Mouse (Mus musculus) hindbrain, embryonic 13.5 days (tissue): ENCODE results near the gene Gpr18. TPM values are rescaled to one million over a fixed set of nuclear protein-coding genes. Genes with fewer than 3 reads are reported as not detected.

Experiments
- ATAC-seq: fragments of 200-750 bp; cut with Nextera tagmentation; 2 replicates; pipeline ENCODE4 v1.8.0; 2017; ENCODE audit warnings: moderate TSS enrichment; ENCODE audit not compliant: low FRiP score
- H3K27ac ChIP-seq: fragments of 300-500 bp; sonication (generic); 2 replicates; pipeline ENCODE4 v1.5.1; 2015; ENCODE audit warnings: inconsistent platforms, mild to moderate bottlenecking, moderate library complexity
- H3K27me3 ChIP-seq: fragments of 300-500 bp; sonication (generic); 2 replicates; pipeline ENCODE4 v1.6.1; 2015; ENCODE audit warnings: mild to moderate bottlenecking, inconsistent platforms
- H3K36me3 ChIP-seq: fragments of 300-500 bp; sonication (generic); 2 replicates; pipeline ENCODE4 v1.6.1; 2015; ENCODE audit warnings: mild to moderate bottlenecking, inconsistent platforms
- H3K4me1 ChIP-seq: fragments of 300-500 bp; sonication (generic); replicated peaks from 2 replicates; pipeline ENCODE4 v1.6.1; 2015; ENCODE audit warnings: inconsistent platforms
- H3K4me2 ChIP-seq: fragments of 300-500 bp; sonication (generic); 2 replicates; pipeline ENCODE4 v1.6.1; 2015; ENCODE audit warnings: inconsistent platforms, mild to moderate bottlenecking, moderate library complexity
- H3K4me3 ChIP-seq: fragments of 300-500 bp; sonication (generic); 2 replicates; pipeline ENCODE4 v1.5.1; 2015; ENCODE audit warnings: mild to moderate bottlenecking, inconsistent platforms
- H3K9ac ChIP-seq: fragments of 300-500 bp; sonication (generic); 2 replicates; pipeline ENCODE4 v1.6.1; 2015; ENCODE audit warnings: mild to moderate bottlenecking, inconsistent platforms
- H3K9me3 ChIP-seq: fragments of 300-500 bp; sonication (generic); 2 replicates; pipeline ENCODE4 v1.6.1; 2016; ENCODE audit warnings: inconsistent platforms
- WGBS: fragments of 180-500 bp; shearing (Covaris S2); methylation state at CpG from one replicate; pipeline ENCODE4 v1.1.7; 2015; 5-methylcytosine and 5-hydroxymethylcytosine counted together
- polyA plus RNA-seq: library from polyadenylated mRNA; unstranded; fragments of >200 nt; fragmentation: Nextera tagmentation; extraction: Ambion mirVana; gene quantifications from 2 replicates; pipeline ENCODE4 v1.2.1, GENCODE M21; 2015

Gene Gpr18
- polyA plus RNA-seq, 1 experiment from 2014 or later: 0.36 TPM

DNA sequence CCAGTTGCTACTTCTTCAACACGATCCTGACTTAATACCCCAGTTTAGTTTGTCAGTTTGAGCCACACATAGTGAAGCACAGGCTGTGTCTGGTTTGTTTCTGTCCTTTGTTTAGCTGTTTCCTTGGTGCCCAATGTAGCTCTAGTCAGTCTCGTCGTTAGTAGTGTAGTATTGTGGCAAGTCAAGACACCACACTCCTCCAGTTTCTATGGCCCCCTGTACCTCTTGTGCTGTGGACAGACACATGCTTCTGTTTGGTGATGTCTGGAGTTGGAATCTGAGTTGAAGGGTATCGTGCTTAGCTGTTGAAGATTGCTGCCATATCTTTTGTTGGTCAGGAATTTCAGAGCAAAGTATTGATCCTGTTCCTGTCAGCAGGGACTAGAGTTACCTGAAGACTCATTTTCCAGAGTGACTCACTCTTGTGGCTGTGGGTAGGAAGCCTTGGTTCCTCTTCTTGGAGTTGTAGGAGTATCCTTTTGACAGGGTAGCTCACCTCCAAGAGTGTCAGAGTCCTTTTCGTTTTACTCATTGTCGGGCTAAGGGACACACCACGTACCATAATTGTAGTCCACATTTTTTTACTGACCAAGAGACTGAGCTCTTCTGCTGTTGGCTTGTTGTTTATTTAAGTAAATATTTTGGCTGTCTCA, 15.3 kb upstream of the Gpr18 start:
- Histone ChIP-seq H3K4me1 (peaks cover 7% of the 10 kb centered on the region), H3K27ac (no peak overlapping the region), H3K27me3 (no peaks in the 10 kb centered on the region), H3K9me3 (no peaks in the 10 kb centered on the region; the same call in 1 of the 2 replicates), H3K4me3 (no peak overlapping the region), H3K9ac (no peak overlapping the region), H3K36me3 (peaks cover 19% of the 10 kb centered on the region), H3K4me2 (no peak overlapping the region)
- no peak for ATAC-seq
- 82% methylated on average over 7 of the region's 7 CpGs for WGBS

DNA sequence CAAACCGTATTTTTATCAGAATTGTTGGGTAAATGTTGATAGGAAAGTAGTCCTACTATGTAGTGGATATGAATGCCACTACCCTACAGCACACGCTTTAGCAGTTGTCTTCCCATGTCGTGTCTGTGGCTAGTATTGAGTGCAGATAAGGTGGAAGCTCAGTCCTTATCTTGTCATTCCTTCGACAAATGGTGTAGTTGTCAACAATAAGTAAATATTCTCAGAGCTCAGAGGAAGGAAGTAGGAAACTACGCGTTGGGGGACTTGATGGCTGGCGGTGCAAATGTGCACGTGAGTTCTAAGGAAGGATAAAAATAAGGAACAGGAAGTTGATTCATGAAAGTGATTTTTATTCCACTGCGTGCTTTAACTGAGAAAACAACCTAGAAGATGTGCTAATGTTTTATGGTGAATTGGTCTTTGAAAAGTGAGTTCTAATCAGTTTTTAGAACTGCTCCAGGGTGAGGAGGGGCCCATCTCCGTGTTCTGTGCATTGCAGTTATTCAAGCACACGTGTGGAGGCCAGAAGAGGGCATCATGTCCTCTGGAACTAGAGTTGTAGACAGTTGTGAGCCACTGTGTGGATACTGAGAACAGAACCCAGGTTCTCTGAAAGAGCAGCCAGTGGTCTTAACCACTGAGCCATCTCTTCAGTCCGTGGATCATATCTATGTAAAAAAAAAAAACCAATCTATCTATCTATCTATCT, 13.8 kb upstream of the Gpr18 start:
- Histone ChIP-seq H3K4me2 (no peak overlapping the region), H3K27ac (no peak overlapping the region), H3K36me3 (peaks cover 10% of the 10 kb centered on the region), H3K9ac (no peak overlapping the region), H3K4me3 (no peak overlapping the region), H3K4me1 (peaks cover 7% of the 10 kb centered on the region), H3K9me3 (no peaks in the 10 kb centered on the region), H3K27me3 (no peaks in the 10 kb centered on the region)
- 92% methylated on average over 12 of the region's 12 CpGs for WGBS
- no peak for ATAC-seq

DNA sequence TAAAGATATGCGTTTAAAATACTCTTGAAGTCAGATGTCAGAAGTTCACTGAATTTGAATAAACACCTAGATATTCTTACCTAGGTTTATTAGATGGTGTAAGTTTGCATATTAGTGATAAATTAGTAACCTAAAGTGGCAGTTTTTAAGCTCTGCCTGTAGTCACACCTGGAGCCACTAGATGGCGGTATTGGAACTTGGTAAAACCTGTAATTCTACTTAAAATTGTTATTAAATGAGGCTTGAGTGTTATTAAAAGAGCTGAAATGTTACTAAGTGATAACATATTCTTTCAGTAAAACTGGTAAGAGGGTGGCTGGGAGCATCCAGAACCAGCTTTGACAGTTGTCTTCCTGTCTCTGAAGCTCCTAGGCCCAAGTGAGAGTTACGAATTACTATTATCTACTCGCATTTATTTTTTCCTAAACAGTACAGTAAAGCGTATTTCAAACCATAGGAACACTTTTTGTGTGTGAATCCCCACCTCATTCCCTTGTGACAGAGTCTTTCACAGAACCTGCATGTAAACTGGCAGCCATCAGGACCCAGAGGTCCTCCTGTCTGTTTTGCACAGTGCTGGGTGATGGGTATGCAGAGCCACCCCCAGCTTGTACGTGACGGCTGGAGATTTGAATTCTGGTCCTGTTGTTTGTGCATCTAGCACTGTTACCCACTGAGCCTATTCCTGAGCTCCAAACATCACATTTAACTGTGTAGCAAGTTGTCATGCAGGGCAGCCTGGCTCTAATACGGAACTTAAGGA, 13.0 kb upstream of the Gpr18 start:
- WGBS: 72% methylated on average over 8 of the region's 8 CpGs
- Histone ChIP-seq H3K27ac (no peak overlapping the region), H3K4me2 (no peak overlapping the region), H3K9ac (no peak overlapping the region), H3K4me3 (no peak overlapping the region), H3K27me3 (no peaks in the 10 kb centered on the region), H3K4me1 (peaks cover 7% of the 10 kb centered on the region), H3K9me3 (no peaks in the 10 kb centered on the region), H3K36me3 (peaks cover 2% of the 10 kb centered on the region)
- ATAC-seq: no peak

DNA sequence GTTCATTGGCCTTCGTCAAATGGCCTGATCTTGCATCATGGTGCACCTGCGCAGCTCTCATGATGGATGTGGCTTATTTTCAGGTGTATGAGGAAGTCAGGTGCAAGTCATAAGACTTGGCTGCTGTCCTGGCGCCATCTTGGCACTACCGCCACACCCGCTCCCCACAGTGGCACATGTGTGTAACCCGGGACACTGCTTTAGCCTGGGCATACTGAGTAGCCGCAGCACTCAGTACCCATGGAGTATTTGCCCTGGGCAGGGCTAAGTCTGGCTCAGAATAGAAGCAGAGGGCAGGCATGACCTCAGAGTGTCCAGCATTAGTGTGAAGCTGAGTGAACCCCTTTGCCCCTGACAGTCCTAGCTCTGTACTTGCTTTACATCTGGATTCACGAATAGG, 11.9 kb upstream of the Gpr18 start:
- no peak overlapping the region for H3K4me3 ChIP-seq
- WGBS: 95% methylated on average over 8 of the region's 8 CpGs
- no peaks in the 10 kb centered on the region for H3K9me3 ChIP-seq
- no peak overlapping the region for H3K9ac ChIP-seq
- no peak overlapping the region for H3K27ac ChIP-seq
- peaks cover 7% of the 10 kb centered on the region for H3K4me1 ChIP-seq
- ATAC-seq: no peak
- no peaks in the 10 kb centered on the region for H3K27me3 ChIP-seq
- H3K4me2 ChIP-seq: no peak overlapping the region
- no peaks in the 10 kb centered on the region for H3K36me3 ChIP-seq

DNA sequence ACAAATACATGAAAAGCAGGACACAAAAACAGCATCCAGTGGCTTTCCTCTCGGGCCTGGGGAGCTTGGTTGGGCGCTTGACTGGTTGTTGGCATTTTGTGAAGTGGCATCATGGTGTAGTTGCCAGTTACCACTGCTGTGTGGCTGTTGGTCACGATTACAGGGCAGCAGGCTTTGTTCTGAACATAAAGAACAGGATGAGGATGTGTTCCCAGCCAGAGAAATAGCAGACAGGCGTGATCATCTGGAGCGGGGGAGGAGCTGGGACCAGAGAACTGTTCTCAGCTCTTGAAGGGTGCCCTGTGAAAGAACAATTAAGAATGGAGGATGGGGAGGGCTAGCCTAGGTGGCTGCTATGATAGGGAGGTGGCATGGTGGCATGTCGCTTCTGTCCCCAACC, 11.3 kb upstream of the Gpr18 start:
- 90% methylated on average over 6 of the region's 6 CpGs for WGBS
- no peak for ATAC-seq
- peaks cover 5% of the 10 kb centered on the region for H3K4me1 ChIP-seq

DNA sequence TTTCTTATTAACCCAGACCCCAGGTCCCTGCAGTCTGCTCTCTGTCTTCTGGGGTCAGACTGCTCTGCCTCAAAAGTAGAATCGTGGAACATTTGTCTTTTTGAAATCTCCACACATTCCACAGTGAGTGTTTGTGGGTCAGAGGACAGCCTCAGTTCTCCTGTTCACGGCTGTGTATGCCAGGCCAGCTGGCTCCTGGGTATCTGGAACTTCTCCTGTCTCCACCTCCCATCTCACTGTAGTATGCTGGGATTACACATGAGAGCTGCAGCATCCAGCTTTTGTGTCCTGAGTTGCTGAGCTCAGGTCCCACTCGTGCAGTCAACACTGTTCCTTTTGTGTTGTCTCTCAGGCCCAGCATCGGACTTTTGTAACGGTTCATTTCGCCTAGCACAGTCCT, 9.3 kb upstream of the Gpr18 start:
- Histone ChIP-seq H3K4me3 (no peak overlapping the region), H3K27me3 (no peaks in the 10 kb centered on the region), H3K4me2 (no peak overlapping the region), H3K27ac (no peak overlapping the region), H3K36me3 (no peaks in the 10 kb centered on the region), H3K9ac (no peak overlapping the region), H3K9me3 (no peaks in the 10 kb centered on the region), H3K4me1 (peaks cover 9% of the 10 kb centered on the region; the same call in 1 of the 2 replicates)
- ATAC-seq: no peak
- WGBS: 73% methylated on average over 6 of the region's 6 CpGs

More for the DNA sequence above, 11.3 kb upstream of the Gpr18 start:
- no peak overlapping the region for H3K9ac ChIP-seq
- H3K4me3 ChIP-seq: no peak overlapping the region
- H3K36me3 ChIP-seq: no peaks in the 10 kb centered on the region
- H3K27ac ChIP-seq: no peak overlapping the region
- H3K27me3 ChIP-seq: no peaks in the 10 kb centered on the region
- no peak overlapping the region for H3K4me2 ChIP-seq
- no peaks in the 10 kb centered on the region for H3K9me3 ChIP-seq

DNA sequence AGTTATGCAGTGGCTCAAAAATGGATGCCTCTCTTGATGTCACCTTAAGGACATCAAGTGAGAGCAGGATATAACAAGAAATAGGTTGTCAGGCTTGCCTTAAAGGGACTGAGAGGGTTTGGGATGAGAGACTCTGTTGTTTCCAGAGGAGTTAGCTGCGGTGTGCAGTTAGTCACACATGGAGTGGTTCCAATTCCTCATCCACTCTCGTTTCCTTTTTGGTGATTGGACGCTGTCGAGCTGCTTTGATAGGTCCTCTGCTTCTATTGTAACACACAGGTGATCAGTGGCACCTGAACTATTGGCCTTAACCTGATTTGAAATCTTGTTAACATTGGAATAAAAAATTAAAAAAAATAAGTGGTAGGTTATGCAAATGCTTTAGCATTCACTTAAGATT, 7.2 kb upstream of the Gpr18 start:
- no peak overlapping the region for H3K9ac ChIP-seq
- no peaks in the 10 kb centered on the region for H3K27me3 ChIP-seq
- H3K4me3 ChIP-seq: no peak overlapping the region
- no peaks in the 10 kb centered on the region for H3K9me3 ChIP-seq
- WGBS: 88% methylated on average over 4 of the region's 4 CpGs
- peaks cover 7% of the 10 kb centered on the region; the same call in 1 of the 2 replicates for H3K36me3 ChIP-seq
- H3K4me1 ChIP-seq: peaks cover 9% of the 10 kb centered on the region; the same call in 1 of the 2 replicates
- H3K27ac ChIP-seq: no peak overlapping the region
- no peak for ATAC-seq
- no peak overlapping the region for H3K4me2 ChIP-seq

DNA sequence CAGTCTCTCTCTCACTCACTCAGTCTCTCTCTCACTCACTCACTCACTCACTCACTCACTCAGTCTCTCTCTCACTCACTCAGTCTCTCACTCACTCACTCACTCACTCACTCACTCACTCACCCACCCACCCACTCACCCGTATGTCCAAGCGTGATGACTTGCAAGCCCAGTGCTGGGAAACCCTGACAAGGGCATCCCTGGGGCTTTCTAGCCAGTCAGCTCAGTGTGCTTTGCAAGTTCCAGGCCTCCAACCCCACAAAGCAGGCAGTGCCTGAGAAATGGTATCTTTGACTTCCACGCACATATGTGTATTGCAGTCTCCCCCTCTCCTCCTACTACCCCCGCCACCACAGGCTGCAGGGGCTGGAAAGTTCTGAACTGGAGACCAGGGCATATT, 6.4 kb upstream of the Gpr18 start:
- WGBS: 93% methylated on average over 4 of the region's 4 CpGs
- no peak overlapping the region for H3K27ac ChIP-seq
- H3K9ac ChIP-seq: no peak overlapping the region
- no peaks in the 10 kb centered on the region for H3K27me3 ChIP-seq
- H3K36me3 ChIP-seq: peaks cover 14% of the 10 kb centered on the region
- H3K4me3 ChIP-seq: no peak overlapping the region
- ATAC-seq: no peak
- no peak overlapping the region for H3K4me2 ChIP-seq
- H3K4me1 ChIP-seq: peaks cover 9% of the 10 kb centered on the region; the same call in 1 of the 2 replicates
- no peaks in the 10 kb centered on the region for H3K9me3 ChIP-seq

DNA sequence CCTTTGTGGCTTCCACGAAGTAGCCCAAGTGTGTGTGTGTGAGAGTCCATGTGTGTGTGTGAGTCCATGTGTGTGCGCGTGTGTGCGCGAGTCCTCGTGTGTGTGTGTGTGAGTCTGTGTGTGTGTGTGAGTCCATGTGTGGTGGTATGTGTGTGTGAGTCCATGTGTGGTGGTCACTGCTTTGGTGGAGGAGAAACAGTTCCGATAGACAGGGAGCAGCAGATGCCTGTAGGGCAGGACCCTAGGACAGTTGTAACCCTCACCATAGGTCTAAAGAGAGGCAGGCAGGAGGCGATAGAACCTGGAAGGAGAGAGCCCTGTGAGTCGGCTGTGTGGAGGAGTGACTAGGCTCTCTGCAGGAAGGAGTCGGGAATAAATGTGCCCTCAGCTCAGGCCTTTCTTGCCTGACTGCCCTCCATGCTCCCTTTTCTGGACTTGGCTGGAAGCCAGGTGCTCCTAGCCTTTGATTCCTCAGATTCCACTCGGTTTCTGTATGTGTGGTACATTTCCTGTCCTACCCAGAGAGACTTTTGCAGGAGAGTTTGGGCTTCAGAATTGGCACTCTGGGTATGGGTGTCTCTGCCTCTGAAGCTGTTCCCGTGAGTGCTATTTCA, 5.0 kb upstream of the Gpr18 start:
- WGBS: 77% methylated on average over 12 of the region's 12 CpGs
- H3K9ac ChIP-seq: no peak overlapping the region
- H3K9me3 ChIP-seq: no peaks in the 10 kb centered on the region
- no peak overlapping the region for H3K4me2 ChIP-seq
- peaks cover 28% of the 10 kb centered on the region for H3K36me3 ChIP-seq
- H3K4me1 ChIP-seq: peaks cover 9% of the 10 kb centered on the region; the same call in 1 of the 2 replicates
- H3K27me3 ChIP-seq: no peaks in the 10 kb centered on the region
- no peak; the same call in 1 of the 2 replicates for ATAC-seq
- no peak overlapping the region for H3K27ac ChIP-seq
- no peak overlapping the region for H3K4me3 ChIP-seq

DNA sequence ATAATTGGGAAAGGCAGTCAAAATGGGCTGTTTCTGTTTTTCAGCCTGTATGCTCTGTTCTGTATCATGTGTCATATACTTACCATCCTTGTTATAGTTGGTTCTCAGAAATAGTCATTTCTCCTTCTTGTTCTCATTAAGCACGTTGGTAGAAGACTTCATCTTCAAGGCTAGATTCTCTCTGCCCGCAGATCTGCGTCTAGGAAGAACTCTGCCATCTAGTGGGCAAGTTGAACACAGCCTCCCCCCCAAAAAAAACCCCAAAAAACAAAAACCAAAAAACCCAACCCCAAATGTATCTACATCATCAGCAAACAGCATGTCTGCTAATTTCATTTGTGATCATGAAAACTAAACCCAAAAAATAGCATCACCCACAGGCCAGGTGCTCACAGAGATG, 4.2 kb upstream of the Gpr18 start:
- WGBS: 41% methylated on average over 3 of the region's 3 CpGs
- no peak overlapping the region for H3K4me3 ChIP-seq
- H3K9me3 ChIP-seq: no peaks in the 10 kb centered on the region
- peaks cover 30% of the 10 kb centered on the region for H3K36me3 ChIP-seq
- ATAC-seq: no peak
- H3K4me1 ChIP-seq: peaks cover 9% of the 10 kb centered on the region; the same call in 1 of the 2 replicates
- H3K4me2 ChIP-seq: no peak overlapping the region
- H3K9ac ChIP-seq: no peak overlapping the region
- H3K27ac ChIP-seq: no peak overlapping the region
- no peaks in the 10 kb centered on the region for H3K27me3 ChIP-seq

DNA sequence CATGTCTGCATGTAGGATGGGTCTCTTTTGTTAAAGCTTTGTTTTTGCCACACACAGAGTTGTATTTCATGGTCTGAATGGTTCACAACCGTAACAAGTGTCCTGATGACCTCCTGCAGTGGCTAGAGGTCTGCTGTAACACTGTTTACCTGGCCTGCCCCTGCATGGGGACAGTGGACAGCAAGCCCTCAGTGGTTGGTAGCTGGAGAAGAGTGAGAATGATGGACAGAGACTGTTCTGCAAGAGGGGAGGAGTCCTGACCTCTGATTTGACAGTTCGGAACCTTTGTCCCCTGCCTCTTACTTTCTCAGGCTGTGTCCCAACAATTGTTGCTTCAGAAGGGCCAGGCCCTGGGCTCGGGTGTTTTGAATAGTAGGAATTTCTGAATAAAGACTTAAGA, 2.7 kb upstream of the Gpr18 start:
- ATAC-seq: no peak
- Histone ChIP-seq H3K36me3 (peaks cover 30% of the 10 kb centered on the region), H3K27me3 (no peaks in the 10 kb centered on the region), H3K9ac (no peak overlapping the region), H3K4me3 (no peak overlapping the region), H3K4me1 (peaks cover 9% of the 10 kb centered on the region; the same call in 1 of the 2 replicates), H3K27ac (no peak overlapping the region), H3K9me3 (no peaks in the 10 kb centered on the region), H3K4me2 (no peak overlapping the region)
- 74% methylated on average over 3 of the region's 3 CpGs for WGBS
